Mouse (Mus musculus): ENCODE measurements at regions not wholly inside any gene's neighbourhood (a gene's known extent, or its start where the extent isn't known, plus 50 kb on each side); places are given as distances from the start of the nearest gene placed in this dataset.

- TF ChIP-seq CTCF (conservative IDR thresholded peaks at IDR 0.05; ENCODE audit: low read length) (peak; percentile 36), POU5F1 (IDR thresholded peaks at IDR 0.05; ENCODE audit: borderline replicate concordance, low read length) (no peak)
Measured at GRCm38 (mm10) chr2:171232812-171233211, 501.2 kb downstream of the Dok5 start.
